Mouse (Mus musculus) cortical plate, adult 2 months (tissue): ENCODE measurements around the gene Tspan12.

Experiments used
- CTCF ChIP-seq: fragments of 200-500 bp; IDR thresholded peaks from 2 replicates; pipeline ENCODE4 v1.5.1; 2011; ENCODE audit warnings: mild to moderate bottlenecking, control low read depth, low read length; ENCODE audit not compliant: insufficient read depth; ENCODE audit errors: extremely low read depth
- POLR2A ChIP-seq: fragments of 200-500 bp; IDR thresholded peaks from 2 replicates; pipeline ENCODE4 v1.6.1; 2011; ENCODE audit warnings: mild to moderate bottlenecking, low read length, control low read depth; ENCODE audit not compliant: insufficient read depth; ENCODE audit errors: extremely low read depth

- TF ChIP-seq CTCF (no peak), POLR2A (no peak)
Observed at GRCm38 (mm10) chr6:21889101-21889500, 36.8 kb upstream of the Tspan12 start.
